Mouse (Mus musculus) WW6 (cell line): ENCODE data around the gene Nfyb.

Experiments
- DNase-seq: peaks from one replicate; pipeline ENCODE4 v3.0.0-alpha.2; 2013; ENCODE audit warnings: low read depth, low spot score

The Nfyb gene

GRCm38 (mm10) chr10:82763840-82764631 is at the start of gene Nfyb:
Gene Nfyb, minus strand, starts transcription at chr10:82764144.
- peak; percentile 85 for DNase-seq

- DNase-seq: peak; percentile 70
Measured at GRCm38 (mm10) chr10:82811855-82812431, 48.0 kb upstream of the Nfyb start.

DNA sequence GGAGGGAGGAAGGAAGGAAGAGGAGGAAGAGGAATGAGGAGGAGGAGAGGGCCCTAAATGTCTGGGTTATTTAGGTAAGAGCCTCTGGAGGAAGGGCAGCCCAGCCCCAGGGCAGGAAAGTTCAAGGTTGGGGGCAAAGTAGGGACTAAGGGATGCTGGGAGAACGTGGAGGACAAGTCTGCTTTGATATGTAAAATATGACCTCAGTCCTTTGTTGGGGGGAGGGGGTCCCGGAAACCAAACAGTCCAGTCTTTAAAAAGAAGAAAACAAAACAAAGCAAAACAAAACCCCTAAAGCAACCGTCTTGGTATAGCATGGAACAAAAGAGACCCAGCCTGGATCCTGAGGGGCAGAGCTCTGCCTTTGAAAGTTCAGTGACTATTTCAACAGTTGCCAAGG is 45.4 kb upstream of the Nfyb start:
- DNase-seq: peak; percentile 70

- no peak for DNase-seq
Measured at GRCm38 (mm10) chr10:82808891-82809290, 44.9 kb upstream of the Nfyb start.

GRCm38 (mm10) chr10:82808155-82808554 is 44.2 kb upstream of the Nfyb start:
- DNase-seq: no peak

- no peak for DNase-seq
Measured at GRCm38 (mm10) chr10:82807238-82807637, 43.3 kb upstream of the Nfyb start.

- no peak for DNase-seq
Measured at GRCm38 (mm10) chr10:82806414-82806813, 42.5 kb upstream of the Nfyb start.

GRCm38 (mm10) chr10:82805111-82805510 is 41.2 kb upstream of the Nfyb start:
- no peak for DNase-seq

- no peak for DNase-seq
Measured at GRCm38 (mm10) chr10:82804396-82804795, 40.5 kb upstream of the Nfyb start.

GRCm38 (mm10) chr10:82800094-82800493 is 36.1 kb upstream of the Nfyb start:
- no peak for DNase-seq

GRCm38 (mm10) chr10:82798312-82798933 is 34.5 kb upstream of the Nfyb start:
- no peak for DNase-seq

GRCm38 (mm10) chr10:82797119-82797491 is 33.2 kb upstream of the Nfyb start:
- no peak for DNase-seq

DNA sequence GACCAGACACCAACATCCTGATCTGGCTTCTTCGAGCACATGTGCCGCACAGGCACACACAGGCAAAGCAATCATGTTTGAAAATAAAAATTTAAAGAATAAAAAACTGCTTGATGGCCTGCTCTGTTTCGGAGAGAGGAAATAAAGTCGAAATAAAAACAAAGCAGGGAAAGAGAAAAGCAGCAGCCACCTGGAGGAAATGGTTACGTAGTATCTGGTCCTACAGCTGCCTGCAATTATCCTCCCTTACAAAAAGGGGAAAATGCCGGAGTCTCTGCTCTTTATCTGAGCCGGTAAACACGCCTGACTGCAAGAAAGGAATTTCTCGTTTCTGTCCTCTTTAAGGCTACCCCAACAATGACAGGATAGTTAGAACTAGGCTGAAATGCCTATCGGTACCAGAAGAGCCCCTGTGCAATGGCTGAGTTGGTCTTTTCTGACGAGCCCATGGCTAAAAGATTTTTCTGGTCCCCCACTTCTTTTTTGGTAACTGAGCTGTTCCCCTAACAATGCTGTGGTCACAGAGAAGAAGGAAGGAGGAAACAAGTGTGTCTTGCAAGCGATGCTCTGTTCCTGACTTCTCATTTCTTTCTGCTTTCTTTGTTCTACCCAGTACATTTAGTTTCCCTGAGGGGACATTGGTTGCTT is 32.7 kb upstream of the Nfyb start:
- DNase-seq: no peak

DNA sequence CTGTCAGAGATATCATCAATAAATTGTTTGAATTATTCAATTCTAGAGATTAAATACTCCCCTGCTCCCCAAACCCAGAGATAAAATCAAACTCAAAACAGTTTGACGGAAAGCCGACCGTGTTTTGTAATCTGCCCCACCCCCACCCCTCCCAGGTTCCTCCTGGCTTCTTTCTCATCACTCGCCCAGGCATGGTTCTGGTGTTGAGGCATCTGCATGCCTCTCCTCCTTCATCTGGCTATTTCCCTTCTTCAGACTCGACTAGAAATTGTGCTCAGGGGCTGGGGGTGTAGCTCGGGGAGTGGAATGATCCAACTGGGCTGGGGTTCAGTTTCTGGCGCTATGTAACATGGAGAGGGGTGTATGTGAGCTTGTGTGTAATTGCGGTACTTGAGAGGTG is 31.8 kb upstream of the Nfyb start:
- DNase-seq: no peak

DNA sequence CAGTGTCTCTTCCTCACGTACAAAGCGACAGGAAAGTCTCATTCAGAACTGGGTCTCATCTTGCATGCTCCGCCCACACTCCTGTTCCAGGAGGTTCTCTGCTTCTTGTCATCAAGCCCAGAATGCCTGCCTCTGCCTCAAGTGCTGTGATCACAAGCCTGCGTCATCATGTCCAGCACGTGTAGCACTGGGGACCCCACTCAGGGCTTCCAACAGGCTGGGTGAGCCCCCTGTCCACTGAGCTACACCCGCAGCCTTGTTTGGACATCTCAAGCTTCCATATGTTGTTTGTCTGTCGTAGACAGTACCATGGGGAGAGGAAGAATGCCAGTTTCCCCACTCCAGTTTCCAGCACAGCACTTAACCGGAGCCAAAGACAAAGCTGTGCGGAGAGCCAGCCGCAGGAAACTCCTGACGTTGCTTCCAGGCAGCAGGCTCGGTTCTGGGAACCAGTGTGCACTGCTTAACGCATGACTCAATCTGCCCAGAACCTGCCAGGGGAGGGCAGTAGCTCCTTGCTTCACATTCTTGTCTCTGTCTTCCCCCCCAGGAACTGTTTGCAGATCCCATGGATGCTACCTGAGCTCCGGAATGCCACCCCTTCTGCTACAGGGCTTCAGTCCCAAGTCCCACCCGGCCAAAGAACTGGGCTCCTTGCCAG is 31.3 kb upstream of the Nfyb start:
- no peak for DNase-seq

DNA sequence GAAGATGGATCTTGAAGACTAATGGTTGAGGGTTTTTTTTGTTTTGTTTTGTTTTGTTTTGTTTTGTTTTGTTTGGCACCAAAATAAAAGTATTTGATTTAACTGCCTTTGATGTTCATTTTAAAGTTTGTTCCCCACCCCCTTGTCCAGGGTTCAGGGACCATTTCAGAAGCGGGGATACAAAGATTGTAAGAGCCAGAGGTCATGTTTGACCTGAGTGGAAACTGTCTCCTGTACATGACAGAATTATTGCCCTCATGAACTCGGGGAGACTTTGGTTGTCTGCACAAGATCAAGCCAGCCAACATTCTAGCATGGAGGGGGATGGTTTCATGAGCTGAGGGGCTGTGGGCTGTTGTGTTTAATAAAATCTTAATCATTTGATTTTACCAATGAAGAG is 28.4 kb upstream of the Nfyb start:
- no peak for DNase-seq

GRCm38 (mm10) chr10:82791713-82792112 is 27.8 kb upstream of the Nfyb start:
- no peak for DNase-seq

GRCm38 (mm10) chr10:82790504-82790903 is 26.6 kb upstream of the Nfyb start:
- no peak for DNase-seq

GRCm38 (mm10) chr10:82789181-82789580 is 25.2 kb upstream of the Nfyb start:
- DNase-seq: no peak

GRCm38 (mm10) chr10:82782472-82782871 is 18.5 kb upstream of the Nfyb start:
- no peak for DNase-seq

GRCm38 (mm10) chr10:82780816-82781215 is 16.9 kb upstream of the Nfyb start:
- no peak for DNase-seq

DNA sequence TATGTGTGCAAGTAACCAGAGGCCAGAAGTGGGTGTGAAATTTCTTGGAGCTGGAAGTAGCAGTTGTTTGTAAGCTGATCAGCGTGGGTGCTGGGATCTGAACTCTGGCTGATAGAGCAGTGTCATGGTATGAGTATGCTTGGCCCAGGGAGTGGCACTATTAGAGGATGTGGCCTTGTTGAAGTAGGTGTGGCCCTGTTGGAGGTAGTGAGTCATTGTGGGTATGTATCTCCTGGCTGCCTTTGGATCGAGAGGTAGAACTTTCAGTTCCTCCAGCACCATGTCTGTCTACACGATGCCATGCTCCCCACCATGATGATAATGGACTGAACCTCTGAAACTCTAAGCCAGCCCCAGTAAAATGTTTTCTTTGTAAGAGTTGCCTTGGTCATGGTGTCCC is 16.4 kb upstream of the Nfyb start:
- no peak for DNase-seq
